Mouse (Mus musculus): ENCODE measurements at regions not wholly inside any gene's neighbourhood (a gene's known extent, or its start where the extent isn't known, plus 50 kb on each side); places are given as distances from the start of the nearest gene placed in this dataset.
"Not testable (repeated sequence)": the region's sequence is repeated elsewhere in the genome, so short reads cannot be mapped to it uniquely, and the experiment has no call there.

- no peak for DNase-seq (ENCODE audit: low read depth)
Measured at GRCm38 (mm10) chr8:126775334-126775733, 170.3 kb downstream of the Tomm20 start.

- no peak for DNase-seq (ENCODE audit: low read depth)
Measured at GRCm38 (mm10) chr8:126774816-126775215, 170.8 kb downstream of the Tomm20 start.

DNA sequence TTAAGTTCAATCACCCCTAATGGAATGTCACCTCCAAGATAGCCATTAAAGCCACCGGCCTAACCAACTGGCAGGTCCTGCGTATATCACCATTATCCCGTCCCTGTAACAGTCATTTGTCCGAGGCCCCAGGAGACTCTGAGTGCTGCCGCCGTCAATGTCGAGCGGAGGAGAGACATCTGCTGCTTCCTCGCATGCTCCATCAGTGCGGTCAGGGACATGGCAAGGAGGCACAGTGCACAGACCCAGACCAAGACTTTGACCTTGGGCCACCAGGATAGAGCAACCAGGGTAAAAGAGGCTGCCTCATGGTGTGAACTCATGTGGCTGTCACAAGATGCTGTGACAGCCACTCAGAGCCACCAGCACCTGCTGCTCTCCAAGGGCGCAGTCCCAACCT is 172.9 kb downstream of the Tomm20 start:
- no peak for DNase-seq (ENCODE audit: low read depth)

DNA sequence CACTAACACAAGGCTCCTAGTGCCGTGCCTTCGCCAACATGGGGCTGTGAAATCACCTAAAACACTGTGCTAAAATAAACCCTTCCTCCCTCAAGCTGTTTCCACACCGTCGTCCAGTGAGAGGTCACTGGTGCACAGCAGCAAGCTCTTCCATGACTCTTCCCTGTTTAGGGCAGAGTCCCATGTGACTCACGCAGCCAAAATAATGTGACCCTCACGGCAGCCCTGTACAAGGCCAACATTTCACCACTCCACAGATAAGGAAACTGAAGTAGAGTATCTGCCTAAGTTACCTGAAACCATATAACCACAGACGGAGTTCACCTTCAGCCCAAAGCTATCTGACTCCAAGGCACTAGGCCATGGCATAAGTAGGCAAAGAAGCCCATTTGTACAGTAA is 173.4 kb downstream of the Tomm20 start:
- no peak for DNase-seq (ENCODE audit: low read depth)

DNA sequence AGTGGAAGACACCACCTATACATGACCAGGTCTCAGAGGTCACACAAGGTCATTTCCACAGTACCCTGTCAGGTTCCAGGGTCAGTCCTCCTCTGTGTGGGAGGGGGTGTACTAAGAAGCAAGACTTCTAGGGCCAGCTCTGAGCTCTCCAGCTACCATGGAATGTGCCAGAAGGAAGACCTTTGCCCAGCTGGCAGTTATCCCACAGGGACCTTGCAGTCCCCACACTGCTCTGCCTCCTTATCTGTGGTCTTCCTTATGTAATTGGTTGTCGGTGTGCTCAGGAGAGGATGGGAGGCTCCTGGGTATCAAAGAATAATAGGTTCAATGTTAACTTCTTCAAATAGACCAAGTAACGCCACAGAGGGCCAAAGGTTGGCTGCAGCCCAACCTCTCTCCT is 175.3 kb downstream of the Tomm20 start:
- not testable (repeated sequence) for DNase-seq (ENCODE audit: low read depth)

DNA sequence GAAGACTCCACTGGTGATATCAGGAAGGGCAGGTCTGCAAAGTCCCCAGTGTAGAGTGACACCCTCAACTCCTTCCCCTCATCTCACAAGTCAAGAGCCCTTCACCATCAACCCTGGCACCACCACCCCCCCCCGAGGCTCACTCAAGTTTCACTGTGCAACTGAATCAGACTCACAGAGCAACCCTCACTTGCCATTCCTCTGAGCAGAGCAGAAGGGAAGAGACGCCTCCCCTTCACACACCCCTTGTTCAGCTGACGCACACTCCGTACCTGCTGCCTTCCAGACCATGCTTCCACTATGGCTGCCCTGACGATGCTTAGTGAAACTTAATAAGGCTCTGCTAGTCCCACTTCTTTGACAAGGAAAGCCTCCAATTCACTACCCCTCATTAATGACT is 174.4 kb upstream of the Irf2bp2 start:
- DNase-seq (ENCODE audit: low read depth) = no peak

GRCm38 (mm10) chr8:126767341-126767740 is 173.6 kb upstream of the Irf2bp2 start:
- DNase-seq (ENCODE audit: low read depth) = no peak

DNA sequence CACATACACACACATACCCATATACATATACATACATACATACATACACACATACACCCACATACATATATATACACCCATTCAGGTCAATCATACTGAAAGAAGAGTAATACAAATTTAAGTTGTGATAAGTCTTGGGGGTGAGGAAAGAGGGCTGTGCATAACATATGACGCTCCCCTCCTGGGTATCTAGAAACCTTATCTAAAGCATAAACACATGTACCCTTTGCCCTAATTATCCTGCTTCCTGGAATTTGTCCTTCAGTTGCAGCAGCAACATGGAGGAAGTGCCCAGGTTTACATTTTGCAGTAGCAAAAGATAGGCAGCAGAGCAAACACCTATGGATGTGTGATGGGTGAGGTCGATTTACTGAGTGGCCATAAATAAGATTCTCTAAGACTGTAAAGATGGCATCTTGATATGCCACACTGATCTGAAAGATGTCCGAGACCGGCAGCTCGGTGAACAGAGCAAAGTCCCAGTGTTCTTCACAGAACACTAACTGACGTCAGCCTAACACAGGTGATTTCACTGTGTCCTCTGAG is 172.0 kb upstream of the Irf2bp2 start:
- no peak for DNase-seq (ENCODE audit: low read depth)

DNA sequence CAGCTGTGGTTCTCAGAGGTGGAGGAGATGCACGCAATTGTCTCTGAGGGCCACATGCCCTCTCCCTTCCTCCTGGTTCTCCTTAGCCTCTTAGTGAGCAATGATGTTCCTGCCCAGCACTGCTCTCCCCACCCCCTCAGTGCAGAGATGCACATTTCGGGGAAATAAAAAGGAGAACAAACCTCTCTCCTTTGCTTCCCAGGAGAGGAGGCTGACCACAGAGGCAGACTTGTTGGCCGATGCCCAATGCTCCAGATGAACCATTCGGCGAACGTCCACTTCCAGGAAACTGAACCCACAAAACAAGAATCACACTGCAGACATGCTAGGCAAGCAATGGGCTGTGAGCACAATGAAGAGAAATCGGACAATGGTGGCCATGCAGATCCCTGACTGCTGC is 169.8 kb upstream of the Irf2bp2 start:
- DNase-seq (ENCODE audit: low read depth) = no peak

DNA sequence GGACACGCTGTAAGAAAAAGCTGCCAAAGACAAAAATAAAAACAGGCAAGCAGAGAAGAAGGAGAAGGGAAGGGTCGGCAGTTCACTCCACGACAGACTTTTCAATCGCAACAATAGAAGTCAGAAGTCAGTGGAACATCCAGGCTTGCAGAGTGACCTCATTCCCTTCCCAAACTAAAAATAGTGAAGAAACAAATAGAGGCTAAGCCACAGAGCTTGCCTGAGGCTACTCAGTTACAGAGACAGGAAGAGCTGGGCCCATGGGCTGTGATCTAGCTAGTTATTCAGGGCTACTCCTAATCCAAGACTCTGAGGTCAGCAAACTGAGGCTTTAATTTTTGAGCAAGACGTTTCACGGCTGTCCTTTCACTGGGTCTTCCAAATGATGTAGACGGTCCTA is 165.9 kb upstream of the Irf2bp2 start:
- DNase-seq (ENCODE audit: low read depth) = no peak

DNA sequence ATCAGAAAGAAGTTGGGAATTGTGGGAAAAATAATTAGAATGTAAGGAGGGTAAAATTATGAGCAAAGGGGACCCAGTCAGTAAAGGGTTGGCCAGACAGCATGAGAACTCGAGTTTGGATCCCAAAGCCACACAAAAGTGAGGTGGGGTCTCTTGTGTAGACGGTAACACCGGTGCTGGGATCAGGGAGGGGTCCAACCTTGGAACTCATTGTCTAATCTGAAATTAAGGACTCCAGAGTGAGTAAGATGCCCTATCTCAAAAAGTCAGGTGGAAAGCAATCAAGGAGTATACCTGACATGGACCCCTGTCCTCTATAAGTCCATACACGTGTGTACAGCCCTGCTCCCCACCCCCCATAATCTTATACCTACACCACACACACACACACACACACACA is 165.2 kb upstream of the Irf2bp2 start:
- no peak for DNase-seq (ENCODE audit: low read depth)

- no peak for DNase-seq (ENCODE audit: low read depth)
Measured at GRCm38 (mm10) chr8:126757951-126758757, 164.4 kb upstream of the Irf2bp2 start.

DNA sequence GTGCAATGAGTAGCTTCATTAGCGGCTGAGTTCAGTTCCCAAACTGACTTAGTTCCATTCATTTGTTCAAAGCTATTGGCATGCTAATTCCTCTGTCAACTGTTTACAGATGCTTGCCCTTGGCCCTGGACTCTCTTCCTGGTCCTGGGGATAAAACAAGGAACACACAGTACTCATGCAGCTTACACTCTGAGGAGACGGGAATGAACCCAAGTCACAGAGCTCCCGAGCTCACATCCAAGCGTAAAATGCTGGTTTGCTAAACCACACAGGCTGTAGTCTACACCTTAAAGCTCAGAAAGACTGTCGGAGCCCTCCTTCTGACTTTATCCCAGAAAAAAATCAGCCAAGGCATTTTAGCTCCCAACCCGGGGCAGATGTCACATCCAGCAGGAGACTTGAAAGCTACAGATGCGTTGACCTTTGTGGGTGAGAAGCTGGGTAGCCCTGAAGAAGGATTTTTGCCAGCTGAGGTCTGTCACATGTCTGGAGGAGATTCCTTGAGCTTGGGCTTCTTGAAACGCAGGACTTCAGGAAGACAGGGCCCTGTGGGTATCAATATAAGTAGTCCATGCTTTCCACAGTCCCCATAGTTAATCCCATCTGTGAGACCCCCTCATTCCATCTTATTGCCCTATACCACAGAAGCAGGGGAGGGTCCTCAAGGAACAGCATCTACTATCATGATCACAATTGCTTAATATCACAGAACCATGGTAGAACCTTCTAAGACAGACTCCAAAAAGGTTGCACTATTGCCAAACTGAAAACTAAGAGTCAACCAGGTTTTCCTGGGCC is 162.7 kb upstream of the Irf2bp2 start:
- no peak for DNase-seq (ENCODE audit: low read depth)

- no peak for DNase-seq (ENCODE audit: low read depth)
Measured at GRCm38 (mm10) chr8:126755669-126756068, 161.9 kb upstream of the Irf2bp2 start.

DNA sequence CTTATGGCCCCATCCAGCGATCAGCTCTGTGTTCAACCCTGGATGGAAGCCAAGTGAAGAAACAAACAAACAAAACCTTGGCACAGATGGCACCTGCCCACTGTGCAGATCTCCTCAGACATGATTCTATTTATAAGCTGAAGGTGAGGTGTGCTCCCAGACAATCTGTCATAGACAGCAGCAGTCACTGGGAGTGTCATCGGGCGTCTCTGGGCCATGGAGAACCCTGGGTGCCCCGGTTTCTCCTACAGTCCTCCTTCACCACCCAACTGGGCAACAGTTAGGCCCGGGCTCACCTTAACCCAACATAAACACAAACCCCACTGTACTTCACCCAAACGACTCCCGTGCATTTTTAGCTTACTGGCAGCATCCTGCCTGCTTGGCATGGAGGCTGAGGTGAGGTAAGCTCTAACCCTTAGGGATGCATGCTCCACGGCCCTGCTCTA is 160.6 kb upstream of the Irf2bp2 start:
- no peak for DNase-seq (ENCODE audit: low read depth)

- no peak for DNase-seq (ENCODE audit: low read depth)
Measured at GRCm38 (mm10) chr8:126753059-126753855, 159.5 kb upstream of the Irf2bp2 start.

DNA sequence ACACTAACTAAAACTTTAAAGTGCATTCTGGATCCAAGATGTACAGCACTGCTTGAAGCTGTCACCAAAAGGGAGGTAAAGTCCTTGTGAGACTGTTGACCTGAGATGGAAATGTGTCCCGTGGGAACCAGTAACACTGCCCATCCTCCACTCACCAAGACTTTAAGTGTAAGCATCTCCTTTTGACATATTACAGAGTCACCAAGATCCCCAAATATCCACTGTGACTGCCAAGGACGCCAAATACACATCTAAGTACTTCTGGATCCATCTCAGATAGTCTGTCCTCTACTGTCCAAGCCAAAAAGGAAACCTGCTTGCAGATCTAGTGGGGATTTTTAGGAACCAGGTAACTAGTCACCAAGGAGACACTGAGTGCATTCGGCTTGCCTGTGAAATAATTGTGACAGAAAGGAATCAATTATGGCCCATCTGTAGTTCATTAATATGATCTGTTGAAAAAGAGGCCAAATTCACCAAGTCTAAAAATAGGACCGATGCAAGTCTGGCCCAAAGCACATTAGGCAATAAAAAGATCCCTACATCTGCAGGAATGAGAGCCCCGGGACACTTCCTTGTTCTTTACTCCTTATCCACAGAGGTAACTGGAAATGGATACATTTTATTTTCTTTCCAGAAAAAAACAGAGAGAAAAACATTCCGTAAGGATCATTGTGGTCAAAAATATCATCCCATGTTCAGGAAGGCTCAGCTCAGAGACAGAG is 157.8 kb upstream of the Irf2bp2 start:
- DNase-seq (ENCODE audit: low read depth) = no peak

DNA sequence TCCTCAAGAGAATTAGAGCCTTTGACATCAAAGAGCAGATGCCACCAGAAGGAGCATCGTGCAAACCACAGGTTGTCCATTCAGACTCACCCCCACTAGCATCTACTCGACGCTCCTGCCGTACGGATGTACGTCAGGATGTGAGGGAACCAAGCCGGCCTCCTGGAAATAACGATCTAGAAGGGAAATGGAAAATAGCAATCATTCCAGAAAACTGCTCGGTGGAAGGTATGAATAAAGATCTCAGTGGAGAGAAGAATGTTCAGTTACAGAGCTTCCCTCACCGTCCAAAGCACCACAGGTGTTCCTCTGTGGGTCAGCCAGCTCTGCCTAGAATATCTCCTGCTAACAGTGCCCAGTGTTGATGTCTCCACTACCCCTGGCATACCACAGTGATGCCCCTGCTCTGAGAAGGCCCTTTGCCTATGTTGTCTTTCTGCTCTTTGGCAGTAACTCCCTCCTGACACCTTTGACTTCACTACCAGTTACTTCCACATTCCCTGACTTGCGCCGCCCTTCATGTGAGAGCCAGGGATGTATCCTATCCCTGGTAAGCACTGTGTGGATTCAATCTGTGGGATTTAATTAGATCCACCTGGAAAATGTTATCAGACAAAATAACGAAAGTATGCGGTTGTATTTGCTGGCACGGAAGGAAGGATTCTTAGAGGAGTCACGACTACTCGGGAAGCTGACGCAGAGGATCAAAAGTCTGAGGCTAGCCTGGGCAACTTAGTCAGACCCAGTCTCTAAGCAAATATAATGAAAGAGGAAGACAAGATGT is 152.4 kb upstream of the Irf2bp2 start:
- DNase-seq (ENCODE audit: low read depth) = no peak

DNA sequence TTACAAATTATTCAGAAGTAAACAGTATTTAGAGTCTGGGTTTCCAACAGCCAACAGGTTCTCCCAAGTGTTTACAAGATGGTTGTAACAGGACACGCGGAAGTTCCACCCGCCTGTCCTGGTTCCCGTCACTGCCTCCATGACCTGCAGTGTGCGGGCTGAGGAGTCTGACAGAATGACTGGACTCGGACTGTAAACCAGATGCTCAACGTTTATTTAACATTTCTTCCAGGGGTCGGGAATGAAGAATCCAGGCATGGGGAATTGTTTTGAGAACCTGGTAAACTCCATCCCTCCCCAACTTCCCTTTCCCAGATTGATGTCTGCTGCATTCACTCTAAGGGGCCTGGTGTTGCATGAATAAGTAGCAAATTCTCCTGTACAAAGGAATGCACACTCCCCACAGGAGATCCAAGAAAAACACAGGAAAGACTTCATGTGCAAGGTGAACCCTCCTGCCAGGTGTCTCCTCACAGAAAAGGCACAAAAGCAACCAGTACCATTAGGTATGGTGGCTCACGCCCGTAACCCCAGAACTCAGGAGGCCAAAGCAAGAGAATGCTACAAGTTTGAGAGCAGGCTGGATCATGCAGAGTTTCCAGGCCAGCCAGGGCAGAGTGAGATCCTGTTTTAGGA is 151.1 kb upstream of the Irf2bp2 start:
- DNase-seq (ENCODE audit: low read depth) = no peak

DNA sequence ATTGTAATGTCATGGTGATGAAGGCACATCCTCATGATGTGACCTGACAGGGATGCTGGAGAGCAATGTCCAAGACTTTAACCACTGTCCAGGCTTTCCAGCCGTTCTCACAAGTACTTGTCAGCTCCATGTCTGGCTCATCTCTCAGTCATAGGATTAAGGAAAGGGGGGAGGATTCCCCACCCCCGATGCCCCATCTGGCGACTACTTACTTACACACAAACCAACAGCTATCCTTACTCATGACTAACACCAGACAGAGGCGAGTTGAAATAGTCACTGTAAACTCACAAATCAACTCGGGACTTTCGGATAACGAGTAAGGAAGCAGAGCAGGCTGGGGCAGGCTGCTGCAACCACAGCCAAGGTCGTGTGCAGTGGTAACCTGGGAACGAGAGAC is 149.5 kb upstream of the Irf2bp2 start:
- no peak for DNase-seq (ENCODE audit: low read depth)
